Mouse (Mus musculus) heart, adult 2 months (tissue): ENCODE results near the gene Zim1.

ENCODE experiments used
- CTCF ChIP-seq: fragments of 200-600 bp; IDR thresholded peaks from 2 replicates; pipeline ENCODE4 v1.8.1; 2022; ENCODE audit warnings: antibody characterized with exemption, mild to moderate bottlenecking, moderate library complexity
- EP300 ChIP-seq: fragments of 200-500 bp; IDR thresholded peaks from 2 replicates; pipeline ENCODE4 v1.6.1; 2011; ENCODE audit warnings: low read depth, low read length, control low read depth; ENCODE audit not compliant: insufficient read depth
- POLR2A ChIP-seq: fragments of 200-500 bp; IDR thresholded peaks from 2 replicates; pipeline ENCODE4 v1.6.1; 2011; ENCODE audit warnings: mild to moderate bottlenecking, low read depth, low read length, control low read depth; ENCODE audit not compliant: insufficient read depth

GRCm38 (mm10) chr7:6651221-6651620 lies 45.0 kb downstream of the Zim1 start:
- TF ChIP-seq CTCF = no peak
- TF ChIP-seq POLR2A = no peak
- no peak for TF ChIP-seq EP300
